ENCODE assay signal across 9 mouse cellular contexts in the genomic region with DNA sequence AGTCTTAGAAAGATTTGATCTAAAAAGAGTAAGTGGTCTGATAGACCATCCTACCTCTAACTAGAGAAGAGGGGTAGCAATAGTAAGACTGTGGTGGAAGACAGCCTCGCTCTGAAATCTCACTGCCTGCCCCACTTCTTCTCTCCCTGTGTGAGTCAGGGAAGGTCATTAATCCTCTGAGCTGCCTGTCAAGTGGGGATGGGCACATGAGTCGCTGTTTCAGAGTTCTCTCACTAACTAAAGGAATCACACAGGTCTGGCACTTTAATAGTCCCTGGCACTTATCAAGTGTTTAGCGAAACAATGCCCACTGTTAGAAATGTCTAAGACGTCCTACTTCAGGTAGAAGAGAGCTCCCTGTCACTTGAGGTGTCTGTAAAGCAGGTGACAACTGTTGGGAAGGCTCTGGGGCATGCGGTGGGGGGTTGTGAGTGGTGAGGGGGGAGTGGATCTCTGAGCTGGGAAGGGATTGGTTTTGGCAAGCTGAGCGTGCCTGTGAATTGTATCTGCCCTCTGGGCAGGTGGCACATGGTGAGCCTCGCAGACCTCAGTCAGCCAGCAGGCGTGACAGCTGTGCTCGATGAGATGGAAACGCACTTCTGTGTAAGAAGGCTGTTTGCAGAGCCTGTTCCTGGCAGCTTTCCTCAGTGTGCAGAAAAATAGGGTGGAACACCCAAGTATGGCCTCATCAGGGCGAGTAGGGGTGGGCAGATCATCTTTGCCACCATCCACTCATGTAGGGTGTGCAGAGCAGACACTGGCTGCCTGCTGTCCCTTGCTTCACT. TPM values are rescaled to one million over a fixed set of nuclear protein-coding genes. Genes with fewer than 3 reads are reported as not detected.
DNase-seq lines count a peak whose midpoint lies in the region; ATAC-seq and TF ChIP-seq lines count a peak whose summit lies in the region.
"Had no signal": no experiment of that assay in that cellular context is flagged by ENCODE, and none has a peak within 500 bp of the region (broad histone marks: within the 10 kb centered on the region; RNA-seq: fewer than 3 reads in every experiment).

No protein-coding gene starts in this region.

- ATAC-seq in cerebellum, adult (ENCODE audit: insufficient number of reproducible peaks, low FRiP score, low TSS enrichment), result no peak
- ATAC-seq in forebrain, postnatal 0 days, result peak; percentile 52
- ATAC-seq in midbrain, embryonic 16.5 days, result peak; percentile 64

- H3K4me1 ChIP-seq in forebrain, postnatal 0 days (ENCODE audit: insufficient read depth), result peaks cover 12% of the 10 kb centered on the region; the same call in 1 of the 2 replicates
- peaks cover 3% of the 10 kb centered on the region; the same call in 1 of the 2 replicates for H3K4me1 ChIP-seq in midbrain, embryonic 16.5 days (ENCODE audit: control insufficient read depth, insufficient read depth, low read length)
- H3K4me1 ChIP-seq: embryonic facial prominence, embryonic 12.5 days had no signal

- H3K4me3 ChIP-seq in forebrain, postnatal 0 days (ENCODE audit: low read depth, low read length), result no peak overlapping the region
- H3K4me3 ChIP-seq in midbrain, embryonic 16.5 days (ENCODE audit: low read depth, low read length), result no peak overlapping the region
- H3K4me3 ChIP-seq: embryonic facial prominence, embryonic 12.5 days had no signal

- no peak for TF ChIP-seq CTCF in forebrain, postnatal 0 days (IDR thresholded peaks at IDR 0.05; ENCODE audit: low read depth)

- no peak overlapping the region for H3K9ac ChIP-seq in forebrain, postnatal 0 days
- no peak overlapping the region for H3K9ac ChIP-seq in midbrain, embryonic 16.5 days (ENCODE audit: low read depth, low read length)
- H3K9ac ChIP-seq: embryonic facial prominence, embryonic 12.5 days had no signal

- H3K36me3 ChIP-seq in forebrain, postnatal 0 days (ENCODE audit: insufficient read depth), result no peaks in the 10 kb centered on the region
- H3K36me3 ChIP-seq in midbrain, embryonic 16.5 days (ENCODE audit: control insufficient read depth, insufficient read depth, low read length), result no peaks in the 10 kb centered on the region
- H3K36me3 ChIP-seq: embryonic facial prominence, embryonic 12.5 days had no signal

- WGBS in forebrain, postnatal 0 days, result 31% methylated on average over 11 of the region's 11 CpGs
- 40% methylated on average over 11 of the region's 11 CpGs for WGBS in midbrain, embryonic 16.5 days

- no peaks in the 10 kb centered on the region for H3K9me3 ChIP-seq in forebrain, postnatal 0 days (ENCODE audit: low read length)
- no peaks in the 10 kb centered on the region for H3K9me3 ChIP-seq in midbrain, embryonic 16.5 days (replicated peaks; ENCODE audit: control insufficient read depth, low read length, poor library complexity, severe bottlenecking)
- H3K9me3 ChIP-seq: embryonic facial prominence, embryonic 12.5 days had no signal

- no peak overlapping the region for H3K27ac ChIP-seq in forebrain, postnatal 0 days (ENCODE audit: low read depth, low read length)
- H3K27ac ChIP-seq in midbrain, embryonic 16.5 days (ENCODE audit: low read length), result no peak overlapping the region
- H3K27ac ChIP-seq: embryonic facial prominence, embryonic 12.5 days had no signal

- DNase-seq in cerebellum, adult 18-20 months, result peak; percentile 28 to 33
- DNase-seq in Muller cell, postnatal 12 days (ENCODE audit: inconsistent ontology term), result peak; percentile 59
- DNase-seq in forebrain, postnatal 0 days, result peak; percentile 79
- no peak for DNase-seq in T-cell, adult 2 months (ENCODE audit: low spot score)
- no peak for DNase-seq in heart, adult 18-20 months
- DNase-seq in frontal cortex, postnatal 10 days (ENCODE audit: low spot score in 2 of 2), result no peak

- no peaks in the 10 kb centered on the region for H3K27me3 ChIP-seq in forebrain, postnatal 0 days (ENCODE audit: insufficient read depth, low read length)
- no peaks in the 10 kb centered on the region for H3K27me3 ChIP-seq in midbrain, embryonic 16.5 days (ENCODE audit: control insufficient read depth, insufficient read depth, low read depth, low read length)
- H3K27me3 ChIP-seq: embryonic facial prominence, embryonic 12.5 days had no signal

- no peak overlapping the region for H3K4me2 ChIP-seq in forebrain, postnatal 0 days (ENCODE audit: low read depth)
- no peak overlapping the region for H3K4me2 ChIP-seq in midbrain, embryonic 16.5 days (ENCODE audit: low read length)
- H3K4me2 ChIP-seq: embryonic facial prominence, embryonic 12.5 days had no signal

RNA-seq across cellular contexts. Expression of a gene that starts 57.9 kb away (rescaled TPM):
- 0.24 and 0.46 TPM in 2 replicates for total RNA-seq in forebrain, postnatal 0 days (2014; rRNA removed)
- 0.58 and 0.96 TPM in 2 replicates for polyA plus RNA-seq in forebrain, postnatal 0 days (2015; fragmentation: Nextera tagmentation; extraction: Ambion mirVana)
- 1.6 and 1.7 TPM in 2 replicates for polyA plus RNA-seq in midbrain, embryonic 16.5 days (2015; fragmentation: Nextera tagmentation; extraction: Ambion mirVana)
- total RNA-seq in heart, adult 18-20 months (2021), result 1 to 10 TPM; 4.5 to 5.3 TPM

Comparison
In these comparisons a context has a peak if more than half of its experiments do, and no peak if none do; other contexts are left out.
1. DNase-seq: peak in cerebellum, adult 18-20 months (2 of 2), Muller cell, postnatal 12 days (single experiment) and forebrain, postnatal 0 days (single experiment); none in T-cell, adult 2 months (single experiment), heart, adult 18-20 months (0 of 2) and frontal cortex, postnatal 10 days (0 of 2).